Mouse (Mus musculus): ENCODE results near the gene Litaf. TPM values are rescaled to one million over a fixed set of nuclear protein-coding genes. Genes with fewer than 3 reads are reported as not detected.

Gene Litaf
- polyA plus RNA-seq, 1 experiment = 103 TPM

DNA sequence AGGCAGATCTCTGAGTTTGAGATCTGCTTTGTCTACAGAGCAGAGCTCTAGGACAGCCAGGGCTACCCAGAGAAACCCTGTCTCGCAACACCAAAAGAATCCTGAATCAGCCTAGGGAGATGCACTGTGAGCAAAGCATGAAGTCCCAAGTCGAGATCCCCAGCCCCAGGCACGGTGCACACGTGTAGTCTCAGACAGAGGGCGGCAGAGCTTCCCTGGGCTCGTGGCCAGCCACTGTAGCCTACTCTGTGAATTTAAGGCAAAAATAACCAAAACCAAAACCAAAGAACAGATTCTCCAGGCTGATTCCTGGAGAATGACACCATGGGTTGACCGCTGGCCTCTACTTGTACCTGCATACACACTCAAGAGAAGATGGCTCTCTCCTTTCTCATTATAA is 121.4 kb downstream of the Litaf start:
- no peaks in the 10 kb centered on the region for H3K79me2 ChIP-seq (ENCODE audit: control insufficient read depth, insufficient read depth)
- H3K4me3 ChIP-seq = no peak overlapping the region
- H3K27me3 ChIP-seq (ENCODE audit: control insufficient read depth, insufficient read depth, insufficient read length) = no peaks in the 10 kb centered on the region
- H3K4me2 ChIP-seq (ENCODE audit: low read depth) = no peak overlapping the region
- TF ChIP-seq TCF3 (IDR thresholded peaks at IDR 0.05; ENCODE audit: insufficient read length, low read depth) (no peak), POLR2AphosphoS2 (IDR thresholded peaks at IDR 0.05; ENCODE audit: insufficient read length, low read depth) (no peak), MAX (IDR thresholded peaks at IDR 0.05; ENCODE audit: low read depth) (no peak), USF1 (IDR thresholded peaks at IDR 0.05; ENCODE audit: low read depth) (no peak), MYOD1 (IDR thresholded peaks at IDR 0.05; ENCODE audit: control insufficient read depth in 1 of 3, insufficient read length in 2 of 3, low read depth in 2 of 3) (no peak), E2F4 (IDR thresholded peaks at IDR 0.05; ENCODE audit: insufficient read depth) (no peak), REST (IDR thresholded peaks at IDR 0.05; ENCODE audit: insufficient read depth, insufficient read length) (no peak)
- H3K36me3 ChIP-seq (ENCODE audit: control insufficient read depth, insufficient read depth) = no peaks in the 10 kb centered on the region
- H3ac ChIP-seq (ENCODE audit: control insufficient read depth, insufficient read length) = no peak overlapping the region

DNA sequence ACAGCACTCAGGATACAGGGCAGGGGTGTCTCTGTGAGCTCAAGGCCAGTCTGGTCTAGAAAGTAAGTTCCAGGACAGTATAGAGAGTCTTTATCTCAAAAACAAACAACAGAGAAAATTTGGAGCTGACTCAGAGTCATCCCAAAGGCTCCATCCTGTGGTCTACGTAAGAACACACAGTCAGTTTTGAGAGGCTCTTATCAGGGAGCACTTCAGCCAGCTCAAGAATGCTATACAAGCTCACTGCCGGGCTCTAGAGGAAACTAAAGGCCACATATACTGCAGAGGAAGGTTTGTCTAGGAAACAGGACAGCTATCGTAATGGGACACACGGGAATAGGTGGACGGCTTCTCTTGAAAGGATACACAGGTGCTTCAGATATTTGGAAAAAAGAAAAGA is 122.7 kb downstream of the Litaf start:
- Histone ChIP-seq H3K36me3 (ENCODE audit: control insufficient read depth, insufficient read depth) (no peaks in the 10 kb centered on the region), H3K79me2 (ENCODE audit: control insufficient read depth, insufficient read depth) (no peaks in the 10 kb centered on the region)
- TF ChIP-seq USF1 (IDR thresholded peaks at IDR 0.05; ENCODE audit: low read depth) = no peak
- TF ChIP-seq REST (IDR thresholded peaks at IDR 0.05; ENCODE audit: insufficient read depth, insufficient read length) = no peak
- no peak for TF ChIP-seq E2F4 (IDR thresholded peaks at IDR 0.05; ENCODE audit: insufficient read depth)
- no peak for TF ChIP-seq CEBPB (IDR thresholded peaks at IDR 0.05; ENCODE audit: insufficient read depth, poor library complexity, severe bottlenecking)
- TF ChIP-seq MAX (IDR thresholded peaks at IDR 0.05; ENCODE audit: low read depth) = no peak
- no peak for TF ChIP-seq POLR2A (IDR thresholded peaks at IDR 0.05; ENCODE audit: insufficient read length, low read depth)
- TF ChIP-seq TCF12 (IDR thresholded peaks at IDR 0.05; ENCODE audit: insufficient read depth, poor library complexity, severe bottlenecking) = no peak
- no peak for TF ChIP-seq TCF3 (IDR thresholded peaks at IDR 0.05; ENCODE audit: insufficient read length, low read depth)
- TF ChIP-seq MYOG (IDR thresholded peaks at IDR 0.05; ENCODE audit: control insufficient read depth in 1 of 3, insufficient read depth in 1 of 3, insufficient read length in 2 of 3, low read depth in 2 of 3) = no peak

DNA sequence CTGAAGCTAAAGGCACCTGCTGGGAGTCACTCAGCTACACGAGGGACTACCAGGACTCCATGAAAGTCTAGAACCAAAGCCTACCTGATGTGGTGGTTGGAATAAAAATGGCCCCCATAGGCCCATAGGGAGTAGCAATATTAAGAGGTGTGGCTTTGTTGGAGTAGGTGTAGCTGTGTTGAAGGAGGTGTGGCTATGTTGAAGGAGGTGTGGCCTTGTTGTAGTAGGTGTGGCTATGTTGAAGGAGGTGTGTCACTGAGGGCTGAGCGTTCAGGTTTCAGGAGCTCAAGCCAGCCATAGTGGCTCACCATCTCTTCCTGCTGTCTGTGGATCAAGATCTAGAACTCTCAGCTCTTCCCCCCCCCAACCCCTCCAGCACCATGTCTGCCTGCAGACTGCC is 125.3 kb downstream of the Litaf start:
- Histone ChIP-seq H3K79me2 (ENCODE audit: control insufficient read depth, insufficient read depth) (no peaks in the 10 kb centered on the region), H3K4me3 (no peak overlapping the region), H3ac (ENCODE audit: control insufficient read depth, insufficient read length) (no peak overlapping the region), H3K27me3 (ENCODE audit: control insufficient read depth, insufficient read depth, insufficient read length) (no peaks in the 10 kb centered on the region), H3K4me2 (ENCODE audit: low read depth) (no peak overlapping the region), H3K36me3 (ENCODE audit: control insufficient read depth, insufficient read depth) (no peaks in the 10 kb centered on the region)
- TF ChIP-seq SRF (IDR thresholded peaks at IDR 0.05; ENCODE audit: control insufficient read depth, insufficient read length, low read depth) = no peak
- no peak for TF ChIP-seq TCF12 (IDR thresholded peaks at IDR 0.05; ENCODE audit: insufficient read depth, poor library complexity, severe bottlenecking)
- TF ChIP-seq TCF3 (IDR thresholded peaks at IDR 0.05; ENCODE audit: insufficient read length, low read depth) = no peak
- no peak for TF ChIP-seq REST (IDR thresholded peaks at IDR 0.05; ENCODE audit: insufficient read depth, insufficient read length)
- TF ChIP-seq MYOD1 (IDR thresholded peaks at IDR 0.05; ENCODE audit: control insufficient read depth in 1 of 3, insufficient read length in 2 of 3, low read depth in 2 of 3) = no peak
- no peak for TF ChIP-seq POLR2A (IDR thresholded peaks at IDR 0.05; ENCODE audit: insufficient read length, low read depth)
- TF ChIP-seq POLR2AphosphoS2 (IDR thresholded peaks at IDR 0.05; ENCODE audit: insufficient read length, low read depth) = no peak
- TF ChIP-seq CEBPB (IDR thresholded peaks at IDR 0.05; ENCODE audit: insufficient read depth, poor library complexity, severe bottlenecking) = no peak
- TF ChIP-seq MAX (IDR thresholded peaks at IDR 0.05; ENCODE audit: low read depth) = no peak
- no peak for TF ChIP-seq USF1 (IDR thresholded peaks at IDR 0.05; ENCODE audit: low read depth)
- no peak for TF ChIP-seq MYOG (IDR thresholded peaks at IDR 0.05; ENCODE audit: control insufficient read depth in 1 of 3, insufficient read depth in 1 of 3, insufficient read length in 2 of 3, low read depth in 2 of 3)
- TF ChIP-seq E2F4 (IDR thresholded peaks at IDR 0.05; ENCODE audit: insufficient read depth) = no peak

More for the DNA sequence above, 122.7 kb downstream of the Litaf start:
- Histone ChIP-seq H3K4me2 (ENCODE audit: low read depth) (no peak overlapping the region), H3ac (ENCODE audit: control insufficient read depth, insufficient read length) (no peak overlapping the region), H3K4me3 (no peak overlapping the region), H3K27me3 (ENCODE audit: control insufficient read depth, insufficient read depth, insufficient read length) (no peaks in the 10 kb centered on the region)

DNA sequence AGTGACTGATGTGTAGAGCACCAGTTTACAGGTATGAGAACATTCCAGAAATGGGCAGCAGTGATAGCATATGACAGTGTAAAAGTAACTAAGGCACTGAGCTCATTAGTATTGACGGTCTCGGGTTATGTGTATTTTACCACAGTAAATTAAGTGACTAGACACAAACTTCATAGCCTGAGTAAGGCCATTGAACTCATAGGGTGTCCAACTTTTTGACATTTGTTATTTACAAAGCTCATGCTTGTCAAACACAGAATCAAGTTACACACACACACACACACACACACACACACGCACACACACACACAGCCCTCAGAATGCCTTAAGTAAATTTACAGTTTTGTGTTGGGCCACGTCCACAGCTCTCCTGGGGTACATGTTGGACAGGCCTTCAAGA is 126.0 kb downstream of the Litaf start:
- no peak overlapping the region for H3K4me3 ChIP-seq
- no peaks in the 10 kb centered on the region for H3K79me2 ChIP-seq (ENCODE audit: control insufficient read depth, insufficient read depth)
- no peak overlapping the region for H3K4me2 ChIP-seq (ENCODE audit: low read depth)
- TF ChIP-seq E2F4 (IDR thresholded peaks at IDR 0.05; ENCODE audit: insufficient read depth) = no peak
- no peak for TF ChIP-seq MYOG (IDR thresholded peaks at IDR 0.05; ENCODE audit: control insufficient read depth in 1 of 3, insufficient read depth in 1 of 3, insufficient read length in 2 of 3, low read depth in 2 of 3)
- no peak for TF ChIP-seq USF1 (IDR thresholded peaks at IDR 0.05; ENCODE audit: low read depth)
- H3K27me3 ChIP-seq (ENCODE audit: control insufficient read depth, insufficient read depth, insufficient read length) = no peaks in the 10 kb centered on the region
- H3ac ChIP-seq (ENCODE audit: control insufficient read depth, insufficient read length) = no peak overlapping the region
- H3K36me3 ChIP-seq (ENCODE audit: control insufficient read depth, insufficient read depth) = no peaks in the 10 kb centered on the region

DNA sequence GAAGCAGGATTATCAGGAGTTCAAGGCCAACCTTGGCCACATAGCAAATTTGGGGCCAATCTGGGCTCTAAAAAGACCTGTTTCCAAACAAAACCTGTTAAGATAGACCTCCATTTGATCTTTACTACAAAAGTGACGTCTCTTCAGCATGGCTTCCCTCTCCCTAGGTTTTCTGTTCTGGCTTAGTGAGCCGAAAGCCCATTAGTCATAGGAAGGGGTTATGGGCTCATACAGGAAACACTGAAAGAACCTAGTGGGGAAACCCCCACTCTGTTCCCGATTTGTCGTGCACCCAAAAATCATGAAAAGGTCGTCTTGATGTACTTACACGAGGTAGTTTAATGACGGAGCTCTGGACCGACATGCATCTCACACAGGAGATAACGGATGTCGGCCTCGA is 128.5 kb downstream of the Litaf start:
- Histone ChIP-seq H3K4me2 (ENCODE audit: low read depth) (no peak overlapping the region), H3K79me2 (ENCODE audit: control insufficient read depth, insufficient read depth) (no peaks in the 10 kb centered on the region), H3K36me3 (ENCODE audit: control insufficient read depth, insufficient read depth) (no peaks in the 10 kb centered on the region), H3K27me3 (ENCODE audit: control insufficient read depth, insufficient read depth, insufficient read length) (peaks cover 5% of the 10 kb centered on the region), H3K4me3 (no peak overlapping the region), H3ac (ENCODE audit: control insufficient read depth, insufficient read length) (no peak overlapping the region)
- TF ChIP-seq CEBPB (IDR thresholded peaks at IDR 0.05; ENCODE audit: insufficient read depth, poor library complexity, severe bottlenecking) = no peak
- no peak for TF ChIP-seq TCF3 (IDR thresholded peaks at IDR 0.05; ENCODE audit: insufficient read length, low read depth)
- no peak for TF ChIP-seq E2F4 (IDR thresholded peaks at IDR 0.05; ENCODE audit: insufficient read depth)
- no peak for TF ChIP-seq POLR2A (IDR thresholded peaks at IDR 0.05; ENCODE audit: insufficient read length, low read depth)
- no peak for TF ChIP-seq USF1 (IDR thresholded peaks at IDR 0.05; ENCODE audit: low read depth)
- TF ChIP-seq TCF12 (IDR thresholded peaks at IDR 0.05; ENCODE audit: insufficient read depth, poor library complexity, severe bottlenecking) = no peak
